Mouse (Mus musculus) intestine, embryonic 16.5 days (tissue): ENCODE data around the gene Tmem89. TPM values are rescaled to one million over a fixed set of nuclear protein-coding genes. Genes with fewer than 3 reads are reported as not detected.

Experiments
- polyA plus RNA-seq: library from polyadenylated mRNA; unstranded; fragments of >200 nt; fragmentation: Nextera tagmentation; extraction: Ambion mirVana; gene quantifications from 2 replicates; pipeline ENCODE4 v1.2.1, GENCODE M21; 2015

The Tmem89 gene
- polyA plus RNA-seq, 1 experiment from 2014 or later = 0.18 TPM

Other genes starting within 250 kb of the Tmem89 start
- gene Prkar2a, start 225.3 kb upstream of the Tmem89 start, polyA plus RNA-seq = 32.8 and 36.9 TPM in 2 replicates
- gene Ip6k2, start 130.8 kb upstream of the Tmem89 start, polyA plus RNA-seq = 57.2 and 59.4 TPM in 2 replicates
- 11.3 and 14.5 TPM in 2 replicates for gene Nckipsd, start 106.3 kb upstream of the Tmem89 start, polyA plus RNA-seq
- 0.47 and 0.61 TPM in 2 replicates for gene Celsr3, start 88.3 kb upstream of the Tmem89 start, polyA plus RNA-seq
- gene Slc26a6, start 61.3 kb upstream of the Tmem89 start, polyA plus RNA-seq = 75.9 and 94.2 TPM in 2 replicates
- gene Uqcrc1, start 22.0 kb downstream of the Tmem89 start, polyA plus RNA-seq = 730 and 748 TPM in 2 replicates
- 0.99 and 1.2 TPM in 2 replicates for gene Col7a1, start 39.0 kb downstream of the Tmem89 start, polyA plus RNA-seq
- not detected in 2 replicates for gene Ucn2, start 71.4 kb downstream of the Tmem89 start, polyA plus RNA-seq
- 15.1 and 21.7 TPM in 2 replicates for gene Pfkfb4, start 77.2 kb downstream of the Tmem89 start, polyA plus RNA-seq
- gene Shisa5, start 123.9 kb downstream of the Tmem89 start, polyA plus RNA-seq = 162 and 184 TPM in 2 replicates
- 13.0 and 14.4 TPM in 2 replicates for gene Trex1, start 145.1 kb downstream of the Tmem89 start, polyA plus RNA-seq
- gene Atrip, start 159.5 kb downstream of the Tmem89 start, polyA plus RNA-seq = 18.4 and 21.5 TPM in 2 replicates
- 20.0 and 20.2 TPM in 2 replicates for gene Ccdc51, start 167.9 kb downstream of the Tmem89 start, polyA plus RNA-seq
- 597 and 612 TPM in 2 replicates for gene Tma7, start 168.0 kb downstream of the Tmem89 start, polyA plus RNA-seq
- 4.7 and 5.2 TPM in 2 replicates for gene Plxnb1, start 180.8 kb downstream of the Tmem89 start, polyA plus RNA-seq
- gene Fbxw21, start 247.4 kb downstream of the Tmem89 start, polyA plus RNA-seq = not detected in 2 replicates